Mouse (Mus musculus) lung, adult 18-20 months (tissue): ENCODE data around the gene Hapln2.

Source experiments
- DNase-seq, 2 experiments: peaks; one replicate each; pipeline ENCODE4 v3.0.0; 2022; ENCODE audit warnings: mixed read lengths in 2 of 2

Hapln2 gene

GRCm38 (mm10) chr3:88027434-88028186, at the start of gene Hapln2:
Gene Hapln2, minus strand, starts transcription at chr3:88027583.
- peak in 1 of 2 experiments; percentile 20 for DNase-seq

- DNase-seq = no peak
Observed at GRCm38 (mm10) chr3:88074766-88075165, 47.4 kb upstream of the Hapln2 start.

GRCm38 (mm10) chr3:88074351-88074750, 47.0 kb upstream of the Hapln2 start:
- no peak for DNase-seq

GRCm38 (mm10) chr3:88073631-88074030, 46.2 kb upstream of the Hapln2 start:
- no peak for DNase-seq

- DNase-seq = peak; percentile 84 to 87
Observed at GRCm38 (mm10) chr3:88071783-88072182, 44.4 kb upstream of the Hapln2 start.

- DNase-seq = peak; percentile 76 to 84
Observed at GRCm38 (mm10) chr3:88068386-88068785, 41.0 kb upstream of the Hapln2 start.

GRCm38 (mm10) chr3:88057902-88058696, 30.7 kb upstream of the Hapln2 start, which contains the start of gene Naxe:
Gene Naxe, minus strand, starts transcription at chr3:88058495.
- DNase-seq = peak; percentile 85 to 88

- no peak for DNase-seq
Observed at GRCm38 (mm10) chr3:88057030-88057429, 29.6 kb upstream of the Hapln2 start.

- peak; percentile 47 to 77 for DNase-seq
Observed at GRCm38 (mm10) chr3:88049532-88049931, 22.1 kb upstream of the Hapln2 start.

GRCm38 (mm10) chr3:88042661-88043421, 15.5 kb upstream of the Hapln2 start, which contains the start of gene Gpatch4:
Gene Gpatch4, plus strand, starts transcription at chr3:88043108.
- DNase-seq = peak; percentile 84 to 92

- no peak for DNase-seq
Observed at GRCm38 (mm10) chr3:88035561-88036293, 8.3 kb upstream of the Hapln2 start.

GRCm38 (mm10) chr3:88033506-88033905, 6.1 kb upstream of the Hapln2 start:
- peak; percentile 68 to 70 for DNase-seq

- peak; percentile 86 to 90 for DNase-seq
Observed at GRCm38 (mm10) chr3:88030608-88031395, 3.4 kb upstream of the Hapln2 start.

- no peak for DNase-seq
Observed at GRCm38 (mm10) chr3:88026823-88027222, 560 bp downstream of the Hapln2 start.

GRCm38 (mm10) chr3:88023192-88024074, 4.0 kb downstream of the Hapln2 start:
- DNase-seq = no peak

- peak; percentile 95 to 96 for DNase-seq
Observed at GRCm38 (mm10) chr3:88022322-88023191, 4.8 kb downstream of the Hapln2 start.

GRCm38 (mm10) chr3:88010634-88011265, 16.6 kb downstream of the Hapln2 start:
- DNase-seq = no peak
